Mouse (Mus musculus) cerebellum, adult 2 months (tissue): Measurements from ENCODE around the gene Cep68.

ENCODE experiments used
- CTCF ChIP-seq: fragments of 200-500 bp; IDR thresholded peaks from 2 replicates; pipeline ENCODE4 v1.5.1; 2011; ENCODE audit warnings: low read depth, mild to moderate bottlenecking, control low read depth, low read length, moderate library complexity, borderline replicate concordance; ENCODE audit not compliant: insufficient read depth
- POLR2A ChIP-seq: fragments of 200-500 bp; IDR thresholded peaks from 2 replicates; pipeline ENCODE4 v1.6.1; 2011; ENCODE audit warnings: low read length, control low read depth, borderline replicate concordance; ENCODE audit not compliant: insufficient read depth

- TF ChIP-seq CTCF (no peak), POLR2A (no peak)
Measured at GRCm38 (mm10) chr11:20193100-20193736, 56.0 kb downstream of the Cep68 start.
